Mouse (Mus musculus) kidney, embryonic 14.5 days (tissue): Measurements from ENCODE around the gene BC051142. TPM values are rescaled to one million over a fixed set of nuclear protein-coding genes. Genes with fewer than 3 reads are reported as not detected.
"Not testable (repeated sequence)": the region's sequence is repeated elsewhere in the genome, so short reads cannot be mapped to it uniquely, and the experiment has no call there.

Source experiments
- ATAC-seq: fragments of 200-750 bp; cut with Nextera tagmentation; 2 replicates; pipeline ENCODE4 v1.8.0; 2017; ENCODE audit warnings: moderate number of reproducible peaks, mild to moderate bottlenecking, moderate TSS enrichment, moderate library complexity; ENCODE audit not compliant: low FRiP score, low TSS enrichment
- H3K27ac ChIP-seq: fragments of 300-500 bp; sonication (generic); 2 replicates; pipeline ENCODE4 v1.5.1; 2014; ENCODE audit warnings: low read depth, mild to moderate bottlenecking, low read length, moderate library complexity, mixed read lengths
- H3K27me3 ChIP-seq: fragments of 300-500 bp; sonication (generic); 2 replicates; pipeline ENCODE4 v1.6.1; 2014; ENCODE audit warnings: mild to moderate bottlenecking, low read length; ENCODE audit not compliant: control insufficient read depth, insufficient read depth
- H3K36me3 ChIP-seq: fragments of 300-500 bp; sonication (generic); 2 replicates; pipeline ENCODE4 v1.6.1; 2014; ENCODE audit warnings: low read length, mixed read lengths; ENCODE audit not compliant: control insufficient read depth, insufficient read depth
- H3K4me1 ChIP-seq: fragments of 300-500 bp; sonication (generic); 2 replicates; pipeline ENCODE4 v1.6.1; 2014; ENCODE audit warnings: low read length, mixed read lengths; ENCODE audit not compliant: control insufficient read depth, insufficient read depth
- H3K4me2 ChIP-seq: fragments of 300-500 bp; sonication (generic); replicated peaks from 2 replicates; pipeline ENCODE4 v1.6.1; 2014; ENCODE audit warnings: low read depth, mild to moderate bottlenecking, low read length
- H3K4me3 ChIP-seq: fragments of 300-500 bp; sonication (generic); 2 replicates; pipeline ENCODE4 v1.5.1; 2014; ENCODE audit warnings: mild to moderate bottlenecking, low read length
- H3K9ac ChIP-seq: fragments of 300-500 bp; sonication (generic); 2 replicates; pipeline ENCODE4 v1.6.1; 2014; ENCODE audit warnings: low read depth, mild to moderate bottlenecking, low read length, moderate library complexity
- H3K9me3 ChIP-seq: fragments of 300-500 bp; sonication (generic); 2 replicates; pipeline ENCODE4 v1.6.1; 2016; ENCODE audit warnings: low read length; ENCODE audit not compliant: control insufficient read depth
- WGBS: fragments of 180-500 bp; shearing (Covaris S2); extraction: QIAGEN DNeasy Blood & Tissue Kit; methylation state at CpG from one replicate; pipeline ENCODE4 v1.1.7; 2014; 5-methylcytosine and 5-hydroxymethylcytosine counted together
- polyA plus RNA-seq: library from polyadenylated mRNA; unstranded; fragments of >200 nt; fragmentation: Nextera tagmentation; extraction: Ambion mirVana; gene quantifications from 2 replicates; pipeline ENCODE4 v1.2.1, GENCODE M21; 2014

BC051142 gene
- polyA plus RNA-seq, 1 experiment from 2014 or later, result 0.74 TPM

- H3K4me2 ChIP-seq, result no peak overlapping the region
- H3K27ac ChIP-seq, result no peak overlapping the region
- no peaks in the 10 kb centered on the region for H3K9me3 ChIP-seq
- no peaks in the 10 kb centered on the region for H3K36me3 ChIP-seq
- 0 out of 2 replicates have a peak, but pooled peaks cover 3% of the 10 kb centered on the region for H3K4me1 ChIP-seq
- ATAC-seq, result no peak
- H3K4me3 ChIP-seq, result no peak overlapping the region
- H3K27me3 ChIP-seq, result no peaks in the 10 kb centered on the region
- 46% methylated on average over 4 of the region's 4 CpGs for WGBS
- no peak overlapping the region for H3K9ac ChIP-seq
Observed at GRCm38 (mm10) chr17:34437120-34437519, 38.5 kb downstream of the BC051142 start.

GRCm38 (mm10) chr17:34437606-34438005, 39.0 kb downstream of the BC051142 start:
- Histone ChIP-seq H3K27ac (no peak overlapping the region), H3K9me3 (no peaks in the 10 kb centered on the region), H3K27me3 (no peaks in the 10 kb centered on the region), H3K4me3 (no peak overlapping the region), H3K9ac (no peak overlapping the region), H3K4me1 (0 out of 2 replicates have a peak, but pooled peaks cover 3% of the 10 kb centered on the region), H3K4me2 (no peak overlapping the region), H3K36me3 (no peaks in the 10 kb centered on the region)
- 39% methylated on average over 7 of the region's 7 CpGs for WGBS
- no peak for ATAC-seq

GRCm38 (mm10) chr17:34438588-34438987, 40.0 kb downstream of the BC051142 start:
- Histone ChIP-seq H3K27me3 (no peaks in the 10 kb centered on the region), H3K4me2 (no peak overlapping the region), H3K27ac (no peak overlapping the region), H3K9ac (no peak overlapping the region), H3K4me1 (0 out of 2 replicates have a peak, but pooled peaks cover 3% of the 10 kb centered on the region), H3K36me3 (no peaks in the 10 kb centered on the region), H3K4me3 (no peak overlapping the region), H3K9me3 (no peaks in the 10 kb centered on the region)
- no peak for ATAC-seq
- 45% methylated on average over 1 of the region's 1 CpGs for WGBS

DNA sequence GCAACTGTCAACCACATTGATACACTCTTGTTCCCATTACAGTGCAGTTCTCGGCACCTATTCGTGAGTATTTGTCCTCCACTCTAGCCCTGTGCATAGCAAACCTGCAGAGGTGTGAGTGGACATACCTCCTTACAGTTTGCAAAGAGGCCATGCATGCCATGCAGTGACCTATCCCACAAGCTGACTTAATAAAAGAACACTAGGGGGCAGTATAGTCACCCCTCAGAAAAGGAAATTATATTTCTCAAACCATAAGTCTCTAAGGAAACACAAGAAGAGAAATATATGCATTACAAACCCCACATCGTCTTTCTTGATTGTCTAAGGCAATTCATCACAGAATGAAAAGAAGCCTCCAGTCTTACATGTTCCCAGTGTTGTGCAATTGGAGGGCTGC, 41.2 kb downstream of the BC051142 start:
- WGBS, result 50% methylated on average over 3 of the region's 3 CpGs
- Histone ChIP-seq H3K27ac (no peak overlapping the region), H3K36me3 (no peaks in the 10 kb centered on the region), H3K9me3 (no peaks in the 10 kb centered on the region), H3K4me2 (no peak overlapping the region), H3K4me3 (no peak overlapping the region), H3K4me1 (0 out of 2 replicates have a peak, but pooled peaks cover 3% of the 10 kb centered on the region), H3K27me3 (no peaks in the 10 kb centered on the region), H3K9ac (no peak overlapping the region)
- ATAC-seq, result no peak

DNA sequence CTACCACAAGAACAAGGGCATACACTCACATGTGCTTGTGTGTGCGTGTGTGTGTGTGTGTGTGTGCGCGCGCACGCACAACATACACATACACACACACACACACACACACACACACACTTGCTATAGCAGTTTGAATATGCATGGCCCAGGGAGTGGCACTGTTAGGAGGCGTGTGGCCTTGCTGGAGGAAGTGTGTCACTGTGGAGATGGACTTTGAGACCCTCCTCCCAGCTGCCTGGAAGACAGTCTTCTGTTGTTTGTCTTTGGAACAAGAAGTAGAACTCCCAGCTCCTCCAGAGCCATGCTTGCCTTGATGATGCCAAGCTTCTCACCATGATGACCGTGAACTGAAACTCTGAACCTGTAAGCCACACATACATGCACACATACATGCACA, 43.4 kb downstream of the BC051142 start:
- Histone ChIP-seq H3K9ac (no peak overlapping the region), H3K27me3 (no peaks in the 10 kb centered on the region), H3K4me2 (no peak overlapping the region), H3K27ac (no peak overlapping the region), H3K9me3 (no peaks in the 10 kb centered on the region), H3K4me3 (no peak overlapping the region), H3K4me1 (0 out of 2 replicates have a peak, but pooled peaks cover 2% of the 10 kb centered on the region), H3K36me3 (no peaks in the 10 kb centered on the region)
- WGBS, result 89% methylated on average over 7 of the region's 7 CpGs
- ATAC-seq, result no peak

DNA sequence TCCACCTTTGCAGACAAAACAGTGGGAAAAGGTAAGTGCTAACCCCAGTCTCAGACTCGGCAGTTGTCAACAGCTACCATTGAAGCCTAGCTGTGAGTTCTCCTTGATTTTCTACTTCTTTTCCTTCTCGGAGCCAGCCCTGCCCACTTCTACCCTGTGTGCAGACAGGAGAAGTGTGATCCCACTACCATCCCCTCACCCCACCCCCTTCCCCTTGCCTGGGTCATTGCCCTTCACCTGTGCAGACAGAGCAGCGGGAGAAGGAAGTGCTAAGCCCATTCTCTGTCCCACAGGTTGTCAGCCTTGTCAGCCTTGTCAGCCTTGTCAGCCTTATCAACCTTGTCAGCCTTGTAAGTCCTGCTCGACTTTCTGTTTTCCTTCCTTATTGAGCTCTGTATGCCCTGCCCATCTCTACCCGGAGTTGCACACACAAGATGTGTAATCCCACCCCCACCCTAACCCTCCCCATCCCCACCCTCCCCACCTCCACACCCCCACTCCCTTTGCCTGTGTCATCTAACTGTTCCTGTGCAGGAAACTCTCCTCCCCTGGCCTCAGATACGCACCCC, 49.9 kb downstream of the BC051142 start:
- H3K36me3 ChIP-seq, result no peaks in the 10 kb centered on the region
- 36% methylated on average over 6 of the region's 6 CpGs for WGBS
- H3K4me3 ChIP-seq, result no peak overlapping the region
- no peaks in the 10 kb centered on the region for H3K9me3 ChIP-seq
- no peak overlapping the region for H3K27ac ChIP-seq
- H3K27me3 ChIP-seq, result no peaks in the 10 kb centered on the region
- H3K4me1 ChIP-seq, result no peaks in the 10 kb centered on the region
- no peak overlapping the region for H3K4me2 ChIP-seq
- H3K9ac ChIP-seq, result no peak overlapping the region
- ATAC-seq, result no peak

GRCm38 (mm10) chr17:34457668-34458067, 59.0 kb downstream of the BC051142 start:
- no peak for ATAC-seq
- WGBS, result 80% methylated on average over 4 of the region's 4 CpGs

GRCm38 (mm10) chr17:34459255-34459654, 60.6 kb downstream of the BC051142 start:
- Histone ChIP-seq H3K9me3 (no peaks in the 10 kb centered on the region), H3K27me3 (no peaks in the 10 kb centered on the region), H3K27ac (no peak overlapping the region), H3K4me3 (no peak overlapping the region), H3K36me3 (no peaks in the 10 kb centered on the region), H3K4me1 (no peaks in the 10 kb centered on the region), H3K4me2 (no peak overlapping the region), H3K9ac (no peak overlapping the region)
- WGBS, result 89% methylated on average over 3 of the region's 3 CpGs
- ATAC-seq, result no peak

More at GRCm38 (mm10) chr17:34457668-34458067, 59.0 kb downstream of the BC051142 start:
- Histone ChIP-seq H3K9me3 (no peaks in the 10 kb centered on the region), H3K27me3 (no peaks in the 10 kb centered on the region), H3K9ac (no peak overlapping the region), H3K4me3 (no peak overlapping the region), H3K36me3 (no peaks in the 10 kb centered on the region), H3K27ac (no peak overlapping the region), H3K4me1 (no peaks in the 10 kb centered on the region), H3K4me2 (no peak overlapping the region)

- not testable (repeated sequence) for H3K9me3 ChIP-seq, H3K9ac ChIP-seq, H3K4me2 ChIP-seq, H3K36me3 ChIP-seq, H3K27me3 ChIP-seq, H3K27ac ChIP-seq, H3K4me3 ChIP-seq, H3K4me1 ChIP-seq, ATAC-seq
Observed at GRCm38 (mm10) chr17:34465906-34466305, 67.3 kb downstream of the BC051142 start.
